Mouse (Mus musculus) limb, embryonic 14.5 days (tissue): ENCODE measurements around the gene Fanci. TPM values are rescaled to one million over a fixed set of nuclear protein-coding genes. Genes with fewer than 3 reads are reported as not detected.

ENCODE experiments used
- ATAC-seq: fragments of 200-750 bp; cut with Nextera tagmentation; 2 replicates; pipeline ENCODE4 v1.8.0; 2017; ENCODE audit warnings: low read depth, moderate number of reproducible peaks, moderate TSS enrichment; ENCODE audit not compliant: low FRiP score
- DNase-seq: peaks from one replicate; pipeline ENCODE4 v3.0.0-alpha.2; 2015; ENCODE audit warnings: low spot score
- H3K27ac ChIP-seq: fragments of 300-500 bp; sonication (generic); replicated peaks from 2 replicates; pipeline ENCODE4 v1.5.1; 2014; ENCODE audit warnings: low read depth, mild to moderate bottlenecking, low read length, moderate library complexity, mixed read lengths
- H3K27me3 ChIP-seq: fragments of 300-500 bp; sonication (generic); 2 replicates; pipeline ENCODE4 v1.6.1; 2014; ENCODE audit warnings: low read length, mixed read lengths; ENCODE audit not compliant: control insufficient read depth, insufficient read depth
- H3K36me3 ChIP-seq: fragments of 300-500 bp; sonication (generic); 2 replicates; pipeline ENCODE4 v1.6.1; 2014; ENCODE audit warnings: mild to moderate bottlenecking, low read length, moderate library complexity, mixed read lengths; ENCODE audit not compliant: control insufficient read depth, insufficient read depth
- H3K4me1 ChIP-seq: fragments of 300-500 bp; sonication (generic); 2 replicates; pipeline ENCODE4 v1.6.1; 2014; ENCODE audit warnings: antibody characterized with exemption, low read length, mixed read lengths; ENCODE audit not compliant: control insufficient read depth, insufficient read depth
- H3K4me2 ChIP-seq: fragments of 300-500 bp; sonication (generic); replicated peaks from 2 replicates; pipeline ENCODE4 v1.6.1; 2014; ENCODE audit warnings: low read depth, mild to moderate bottlenecking, low read length, moderate library complexity; ENCODE audit not compliant: severe bottlenecking
- H3K4me3 ChIP-seq: fragments of 300-500 bp; sonication (generic); replicated peaks from 2 replicates; pipeline ENCODE4 v1.5.1; 2014; ENCODE audit warnings: low read length
- H3K9ac ChIP-seq: fragments of 300-500 bp; sonication (generic); 2 replicates; pipeline ENCODE4 v1.6.1; 2014; ENCODE audit warnings: mild to moderate bottlenecking, low read depth, low read length, moderate library complexity; ENCODE audit not compliant: severe bottlenecking
- H3K9me3 ChIP-seq: fragments of 300-500 bp; sonication (generic); 2 replicates; pipeline ENCODE4 v1.6.1; 2016; ENCODE audit warnings: low read length; ENCODE audit not compliant: control insufficient read depth
- POLR2A ChIP-seq: fragments of 200-500 bp; IDR thresholded peaks from 2 replicates; pipeline ENCODE4 v1.8.0; 2012; ENCODE audit warnings: inconsistent platforms, mild to moderate bottlenecking, moderate library complexity, borderline replicate concordance; ENCODE audit not compliant: insufficient read depth, insufficient read length; ENCODE audit errors: extremely low read depth
- WGBS: fragments of 180-500 bp; shearing (Covaris S2); extraction: QIAGEN DNeasy Blood & Tissue Kit; methylation state at CpG from one replicate; pipeline ENCODE4 v1.1.7; 2014; 5-methylcytosine and 5-hydroxymethylcytosine counted together
- polyA plus RNA-seq, 2 experiments: library from polyadenylated mRNA; depleted of rRNA in 1 of 2; stranded (reverse) in 1 of 2; unstranded in 1 of 2; fragments of >200 nt; fragmentation: Nextera tagmentation in 1 of 2; extraction: Ambion mirVana in 1 of 2; gene quantifications; 2 replicates each; pipeline versions ENCODE4 v1.2.1 to v1.2.3; 2012 to 2014

Fanci gene
- polyA plus RNA-seq, 2 experiments: 6.8 TPM

DNA sequence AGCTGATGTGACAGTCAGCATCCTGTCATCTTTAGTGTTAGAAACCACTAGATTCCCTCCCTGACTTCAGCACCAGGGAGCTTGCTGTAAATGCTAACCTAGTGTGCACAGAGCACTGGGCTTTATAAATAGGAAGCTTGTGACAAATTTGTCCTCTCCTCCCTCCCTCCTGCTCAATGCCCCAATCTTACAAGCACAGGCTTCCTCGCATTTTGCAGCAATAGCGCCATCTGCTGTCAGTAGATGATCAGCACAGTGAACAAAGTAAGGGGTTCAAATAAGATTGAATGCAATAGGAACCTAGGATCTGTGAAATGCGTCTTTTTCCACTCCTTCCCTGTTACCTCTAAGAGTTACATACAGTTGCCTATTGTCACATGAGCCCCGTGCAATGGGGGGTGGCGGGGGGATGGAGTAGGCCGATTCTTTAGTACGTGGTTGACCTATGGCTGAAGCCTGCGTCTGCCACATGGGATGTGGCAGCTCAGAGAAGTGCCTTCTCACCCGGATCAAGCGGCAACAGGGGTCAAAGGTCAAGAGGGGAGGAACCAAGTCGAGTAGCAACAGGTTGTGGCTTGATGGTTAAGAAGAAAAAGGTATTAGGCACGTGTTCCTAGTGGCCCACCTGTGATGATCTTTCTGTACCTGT, 41.9 kb upstream of the Fanci start:
- peak; percentile 58; the same call in 1 of the 2 replicates for ATAC-seq
- Histone ChIP-seq H3K27ac (no peak overlapping the region), H3K4me3 (no peak overlapping the region), H3K27me3 (no peaks in the 10 kb centered on the region), H3K4me1 (no peaks in the 10 kb centered on the region), H3K9ac (no peak overlapping the region), H3K9me3 (no peaks in the 10 kb centered on the region), H3K4me2 (no peak overlapping the region), H3K36me3 (peaks cover 46% of the 10 kb centered on the region)
- no peak for TF ChIP-seq POLR2A
- WGBS: 41% methylated on average over 12 of the region's 12 CpGs
- peak; percentile 62 for DNase-seq

DNA sequence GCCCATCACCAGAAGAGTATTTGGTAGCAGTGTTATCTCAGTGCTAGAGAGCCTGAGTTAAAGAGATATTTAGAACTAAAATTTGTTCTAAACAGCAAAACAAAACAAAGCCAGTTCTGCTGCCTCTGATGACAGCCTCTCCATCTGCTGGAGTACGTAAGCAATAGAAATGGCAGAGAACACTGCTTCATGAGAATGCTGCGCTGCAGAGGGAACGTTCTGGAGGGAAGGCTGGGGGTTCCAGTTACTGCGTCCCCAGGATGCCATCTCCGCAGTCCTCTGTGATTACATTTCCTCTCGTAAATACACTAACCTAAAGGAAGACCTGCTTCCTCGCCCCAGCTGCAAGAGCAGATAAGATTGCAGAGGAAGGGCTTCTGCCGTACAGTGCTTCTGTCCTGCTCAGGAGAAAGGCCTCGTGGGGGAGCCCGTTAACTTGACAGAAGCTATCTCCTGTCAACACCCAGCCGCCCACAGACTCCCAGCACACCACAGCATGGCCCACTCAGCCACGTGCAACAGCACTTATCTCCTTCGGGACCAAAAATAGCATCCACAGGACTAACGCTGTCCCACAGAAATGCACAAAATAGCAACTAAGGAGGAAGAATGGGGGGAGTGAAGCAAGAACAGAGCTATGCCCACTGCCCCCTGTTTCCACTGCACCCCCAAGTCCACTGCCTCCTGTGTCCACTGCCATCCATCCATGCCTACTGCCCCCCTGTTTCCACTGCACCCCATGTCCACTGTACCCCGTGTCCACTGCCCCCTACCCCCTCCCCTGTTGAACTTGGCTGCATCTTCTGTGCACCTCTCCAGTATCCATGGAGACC, 33.2 kb upstream of the Fanci start:
- no peak for ATAC-seq
- H3K27me3 ChIP-seq: no peaks in the 10 kb centered on the region
- peaks cover 41% of the 10 kb centered on the region for H3K36me3 ChIP-seq
- H3K9ac ChIP-seq: no peak overlapping the region
- H3K4me1 ChIP-seq: no peaks in the 10 kb centered on the region
- no peak for DNase-seq
- 67% methylated on average over 15 of the region's 15 CpGs for WGBS
- no peak overlapping the region for H3K27ac ChIP-seq
- no peak for TF ChIP-seq POLR2A
- no peaks in the 10 kb centered on the region for H3K9me3 ChIP-seq
- no peak overlapping the region for H3K4me3 ChIP-seq
- no peak overlapping the region for H3K4me2 ChIP-seq

DNA sequence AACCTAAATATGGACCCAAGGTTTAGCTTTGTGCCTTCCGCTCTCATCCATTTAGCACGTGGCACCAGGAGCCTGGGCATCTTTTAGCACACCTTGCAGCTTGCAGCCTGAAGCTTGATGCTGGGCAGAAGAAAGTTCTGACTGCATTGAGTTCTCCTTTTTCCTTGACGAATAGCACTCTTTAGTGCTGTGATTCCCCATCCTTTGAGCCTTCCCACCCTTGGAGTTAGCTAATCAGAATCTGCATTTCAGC, 32.6 kb upstream of the Fanci start:
- H3K27ac ChIP-seq: no peak overlapping the region
- H3K4me2 ChIP-seq: no peak overlapping the region
- DNase-seq (no peak), ATAC-seq (no peak)
- TF ChIP-seq POLR2A: no peak
- H3K4me3 ChIP-seq: no peak overlapping the region
- no peaks in the 10 kb centered on the region for H3K27me3 ChIP-seq
- peaks cover 36% of the 10 kb centered on the region for H3K36me3 ChIP-seq
- WGBS: 89% methylated on average over 3 of the region's 3 CpGs
- H3K9ac ChIP-seq: no peak overlapping the region
- no peaks in the 10 kb centered on the region for H3K9me3 ChIP-seq
- H3K4me1 ChIP-seq: no peaks in the 10 kb centered on the region

DNA sequence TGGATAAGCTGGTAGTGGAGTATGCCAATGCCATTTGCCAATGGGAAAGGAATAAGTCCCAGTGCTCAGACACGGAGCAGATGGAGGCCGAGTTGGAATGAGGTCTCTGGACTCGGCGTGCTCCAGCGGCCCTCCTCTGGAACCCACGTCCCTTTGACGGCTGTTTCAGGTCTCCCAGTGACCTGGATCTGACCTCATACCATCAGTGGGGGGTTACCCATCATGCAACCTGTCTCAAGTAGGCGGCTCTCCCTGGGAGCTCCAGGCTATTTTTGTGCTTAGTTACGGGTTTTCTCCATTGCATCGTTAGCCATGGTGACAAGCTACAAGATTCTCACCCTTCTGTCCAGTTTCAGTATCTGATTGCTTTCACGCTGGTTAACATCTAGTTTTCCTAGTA, 31.7 kb upstream of the Fanci start:
- Histone ChIP-seq H3K4me2 (no peak overlapping the region), H3K9me3 (no peaks in the 10 kb centered on the region), H3K9ac (no peak overlapping the region), H3K36me3 (peaks cover 30% of the 10 kb centered on the region), H3K27me3 (no peaks in the 10 kb centered on the region), H3K4me1 (no peaks in the 10 kb centered on the region), H3K27ac (no peak overlapping the region), H3K4me3 (no peak overlapping the region)
- ATAC-seq: no peak
- no peak for DNase-seq
- TF ChIP-seq POLR2A: no peak
- WGBS: 67% methylated on average over 11 of the region's 11 CpGs

DNA sequence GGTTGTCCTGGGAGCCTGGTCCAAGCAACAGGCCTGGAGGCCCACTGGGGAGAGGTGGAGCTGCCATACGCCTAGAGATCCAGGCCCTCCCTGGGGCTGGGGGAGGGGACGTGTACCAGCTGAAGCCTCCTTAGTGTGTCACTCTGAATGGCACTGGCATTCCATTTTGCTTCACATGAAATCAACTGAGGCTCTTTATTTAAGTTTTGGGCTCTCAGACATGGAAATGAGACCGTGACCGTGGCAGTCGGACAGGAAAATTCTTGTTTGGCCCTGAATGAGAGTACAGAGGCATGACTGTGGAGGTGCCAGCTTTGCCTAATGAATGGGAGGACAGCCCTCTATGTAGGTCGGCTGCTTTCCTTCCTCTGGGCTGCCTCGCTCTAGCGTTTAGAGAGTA, 29.5 kb upstream of the Fanci start:
- peaks cover 17% of the 10 kb centered on the region for H3K36me3 ChIP-seq
- no peak overlapping the region for H3K4me3 ChIP-seq
- H3K4me1 ChIP-seq: no peaks in the 10 kb centered on the region
- WGBS: 80% methylated on average over 8 of the region's 8 CpGs
- TF ChIP-seq POLR2A: no peak
- no peaks in the 10 kb centered on the region for H3K9me3 ChIP-seq
- 0 out of 2 replicates have a peak overlapping the region, but pooled peaks have one; percentile 40 for H3K27ac ChIP-seq
- ATAC-seq (no peak), DNase-seq (no peak)
- H3K4me2 ChIP-seq: no peak overlapping the region
- H3K9ac ChIP-seq: no peak overlapping the region
- no peaks in the 10 kb centered on the region for H3K27me3 ChIP-seq
